ENCODE assay signal across 16 mouse cellular contexts in genomic region chr1:61397796-61398195, GRCm38 (mm10).
A peak's percentile ranks its signal among the peaks of the same experiment; 100 is the strongest.
DNase-seq lines count a peak whose midpoint lies in the region; ATAC-seq and TF ChIP-seq lines count a peak whose summit lies in the region.
"Had no signal": no experiment of that assay in that cellular context is flagged by ENCODE, and none has a peak within 500 bp of the region (broad histone marks: within the 10 kb centered on the region; RNA-seq: fewer than 3 reads in every experiment).

No protein-coding gene starts in this region.

- H3K27ac ChIP-seq in hindbrain, embryonic 11.5 days (ENCODE audit: low read depth, low read length), result no peak overlapping the region
- no peak overlapping the region for H3K27ac ChIP-seq in hindbrain, embryonic 10.5 days
- H3K27ac ChIP-seq in hindbrain, embryonic 12.5 days, result no peak overlapping the region
- no peak overlapping the region for H3K27ac ChIP-seq in neural tube, embryonic 13.5 days (replicated peaks)
- H3K27ac ChIP-seq: layer of hippocampus, adult 2 months; liver, embryonic 12.5 days; stomach, postnatal 0 days had no signal

- no peaks in the 10 kb centered on the region for H3K9me3 ChIP-seq in hindbrain, embryonic 11.5 days (ENCODE audit: control insufficient read depth, low read length)
- no peaks in the 10 kb centered on the region for H3K9me3 ChIP-seq in hindbrain, embryonic 10.5 days
- H3K9me3 ChIP-seq in hindbrain, embryonic 12.5 days (replicated peaks), result no peaks in the 10 kb centered on the region
- peaks cover 2% of the 10 kb centered on the region; the same call in 1 of the 2 replicates for H3K9me3 ChIP-seq in neural tube, embryonic 13.5 days
- H3K9me3 ChIP-seq: liver, embryonic 12.5 days had no signal

- intact Hi-C loops in gastrocnemius, postnatal 36 days (cut with DNase I), result no loop called here

- peak; percentile 40; the same call in 1 of the 2 replicates for ATAC-seq in hindbrain, embryonic 11.5 days (ENCODE audit: low FRiP score)
- peak; percentile 76 for ATAC-seq in hindbrain, embryonic 12.5 days (ENCODE audit: low FRiP score)
- peak; percentile 67 for ATAC-seq in neural tube, embryonic 13.5 days (ENCODE audit: low read depth)
- ATAC-seq: liver, embryonic 12.5 days had no signal

- no peak overlapping the region for H3K9ac ChIP-seq in hindbrain, embryonic 11.5 days (ENCODE audit: low read depth, low read length)
- no peak overlapping the region for H3K9ac ChIP-seq in hindbrain, embryonic 12.5 days
- H3K9ac ChIP-seq in neural tube, embryonic 13.5 days, result no peak overlapping the region
- H3K9ac ChIP-seq: liver, embryonic 12.5 days had no signal

- H3K4me2 ChIP-seq in hindbrain, embryonic 11.5 days (replicated peaks; ENCODE audit: low read depth, low read length), result no peak overlapping the region
- H3K4me2 ChIP-seq in hindbrain, embryonic 12.5 days (replicated peaks), result no peak overlapping the region
- no peak overlapping the region for H3K4me2 ChIP-seq in neural tube, embryonic 13.5 days
- H3K4me2 ChIP-seq: liver, embryonic 12.5 days had no signal

- H3K27me3 ChIP-seq in hindbrain, embryonic 11.5 days (ENCODE audit: control insufficient read depth, insufficient read depth, low read length), result no peaks in the 10 kb centered on the region
- no peaks in the 10 kb centered on the region for H3K27me3 ChIP-seq in hindbrain, embryonic 10.5 days (ENCODE audit: insufficient read depth, poor library complexity, severe bottlenecking)
- H3K27me3 ChIP-seq in hindbrain, embryonic 12.5 days, result no peaks in the 10 kb centered on the region
- 0 out of 2 replicates have a peak, but pooled peaks cover 3% of the 10 kb centered on the region for H3K27me3 ChIP-seq in neural tube, embryonic 13.5 days
- H3K27me3 ChIP-seq: liver, embryonic 12.5 days had no signal

- H3K36me3 ChIP-seq in hindbrain, embryonic 11.5 days (ENCODE audit: control insufficient read depth, insufficient read depth, low read length), result no peaks in the 10 kb centered on the region
- no peaks in the 10 kb centered on the region for H3K36me3 ChIP-seq in hindbrain, embryonic 10.5 days
- no peaks in the 10 kb centered on the region for H3K36me3 ChIP-seq in hindbrain, embryonic 12.5 days
- no peaks in the 10 kb centered on the region for H3K36me3 ChIP-seq in neural tube, embryonic 13.5 days
- H3K36me3 ChIP-seq: liver, embryonic 12.5 days had no signal

- H3K4me1 ChIP-seq in hindbrain, embryonic 11.5 days (replicated peaks; ENCODE audit: control insufficient read depth, insufficient read depth, low read length), result no peaks in the 10 kb centered on the region
- H3K4me1 ChIP-seq in hindbrain, embryonic 10.5 days (replicated peaks), result peaks cover 9% of the 10 kb centered on the region; the same call in 1 of the 2 replicates
- peaks cover 7% of the 10 kb centered on the region; the same call in 1 of the 2 replicates for H3K4me1 ChIP-seq in hindbrain, embryonic 12.5 days
- H3K4me1 ChIP-seq in neural tube, embryonic 13.5 days (replicated peaks), result 0 out of 2 replicates have a peak, but pooled peaks cover 5% of the 10 kb centered on the region

- WGBS in hindbrain, embryonic 11.5 days, result 53% methylated on average over 6 of the region's 6 CpGs
- WGBS in hindbrain, embryonic 10.5 days, result 53% methylated on average over 6 of the region's 6 CpGs
- WGBS in hindbrain, embryonic 12.5 days, result 47% methylated on average over 6 of the region's 6 CpGs
- 41% methylated on average over 6 of the region's 6 CpGs for WGBS in neural tube, embryonic 13.5 days

- H3K4me3 ChIP-seq in hindbrain, embryonic 11.5 days (ENCODE audit: low read depth, low read length), result no peak overlapping the region
- no peak overlapping the region for H3K4me3 ChIP-seq in hindbrain, embryonic 10.5 days
- H3K4me3 ChIP-seq in hindbrain, embryonic 12.5 days, result no peak overlapping the region
- H3K4me3 ChIP-seq in neural tube, embryonic 13.5 days, result no peak overlapping the region
- H3K4me3 ChIP-seq: layer of hippocampus, adult 2 months; liver, embryonic 12.5 days had no signal

- no peak for TF ChIP-seq CTCF in brain, embryonic 14.5 days (IDR thresholded peaks at IDR 0.05; ENCODE audit: borderline replicate concordance, extremely low read depth, insufficient read depth, insufficient read length)

- TF ChIP-seq POLR2A in brain, embryonic 14.5 days (IDR thresholded peaks at IDR 0.05; ENCODE audit: borderline replicate concordance, extremely low read depth, insufficient read depth, insufficient read length, poor library complexity, severe bottlenecking), result no peak

- DNase-seq in hindbrain, embryonic 11.5 days (ENCODE audit: low spot score), result no peak
- DNase-seq in hindbrain, embryonic 10.5 days (ENCODE audit: low spot score), result no peak
- peak; percentile 71 for DNase-seq in brain, embryonic 14.5 days (ENCODE audit: low read depth)
- DNase-seq in gastrocnemius, postnatal 36 days, result no peak
- no peak for DNase-seq in layer of hippocampus, postnatal 14 days (ENCODE audit: low spot score in 2 of 2)
- DNase-seq: cerebellum, adult 8-10 months; kidney, adult 18-20 months; kidney, postnatal 14 days; lung, adult 2 months; lung, postnatal 36 days; right cerebral cortex, adult 18-20 months had no signal
